Comparison of ENCODE assay signal across 20 mouse cellular contexts in genomic region chr14:23959061-23959460, GRCm38 (mm10). TPM values are rescaled to one million over a fixed set of nuclear protein-coding genes. Genes with fewer than 3 reads are reported as not detected.
DNase-seq lines count a peak whose midpoint lies in the region; ATAC-seq and TF ChIP-seq lines count a peak whose summit lies in the region.
"Had no signal": no experiment of that assay in that cellular context is flagged by ENCODE, and none has a peak within 500 bp of the region (broad histone marks: within the 10 kb centered on the region; RNA-seq: fewer than 3 reads in every experiment).

No protein-coding gene starts in this region.

- no peak overlapping the region for H3K4me2 ChIP-seq in lung, postnatal 0 days (replicated peaks; ENCODE audit: low read depth, low read length)
- H3K4me2 ChIP-seq: hindbrain, embryonic 13.5 days had no signal

- H3K9ac ChIP-seq in lung, postnatal 0 days (replicated peaks; ENCODE audit: low read depth), result no peak overlapping the region
- H3K9ac ChIP-seq: hindbrain, embryonic 13.5 days had no signal

- DNase-seq in heart, adult 18-20 months, result peak; percentile 9 to 23
- no peak for DNase-seq in heart, embryonic 10.5 days (ENCODE audit: low spot score)
- peak; percentile 3 for DNase-seq in adipocyte (ENCODE audit: low spot score)
- peak; percentile 73 to 75 for DNase-seq in adrenal gland, postnatal 36 days
- peak; percentile 93 for DNase-seq in lung, postnatal 0 days (ENCODE audit: low spot score)
- DNase-seq in embryo, embryonic 9.5 days (ENCODE audit: extremely low spot score), result no peak
- no peak for DNase-seq in cerebellum, adult 2 months
- DNase-seq in natural killer cell, adult 2 months (ENCODE audit: low spot score in 2 of 2), result no peak
- DNase-seq: cerebellum, postnatal 36 days; heart, postnatal 10 days; kidney, postnatal 4 days; midbrain, embryonic 14.5 days; right cerebral cortex, postnatal 4 days; thymus, adult 18-20 months had no signal

- ATAC-seq in lung, postnatal 0 days, result peak; percentile 97
- ATAC-seq: intestine, embryonic 16.5 days had no signal

- H3K4me3 ChIP-seq in heart, embryonic 10.5 days, result no peak overlapping the region
- H3K4me3 ChIP-seq in lung, postnatal 0 days (ENCODE audit: low read depth, low read length), result no peak overlapping the region
- H3K4me3 ChIP-seq in cerebellum, adult 2 months (replicated peaks; ENCODE audit: insufficient read depth, low read depth, low read length), result no peak overlapping the region
- H3K4me3 ChIP-seq: forebrain, embryonic 10.5 days; heart, adult 2 months; hindbrain, embryonic 13.5 days had no signal

- no peak for TF ChIP-seq CTCF in lung, postnatal 0 days (IDR thresholded peaks at IDR 0.05)
- no peak for TF ChIP-seq CTCF in cerebellum, adult 2 months (IDR thresholded peaks at IDR 0.05; ENCODE audit: borderline replicate concordance, insufficient read depth, low read depth, low read length)

- no peak for TF ChIP-seq POLR2A in cerebellum, adult 2 months (IDR thresholded peaks at IDR 0.05; ENCODE audit: borderline replicate concordance, insufficient read depth, low read length)

- no peaks in the 10 kb centered on the region for H3K27me3 ChIP-seq in heart, embryonic 10.5 days (ENCODE audit: insufficient read depth, poor library complexity, severe bottlenecking)
- H3K27me3 ChIP-seq in lung, postnatal 0 days (replicated peaks; ENCODE audit: insufficient read depth, low read length), result no peaks in the 10 kb centered on the region
- H3K27me3 ChIP-seq in cerebellum, adult 2 months (ENCODE audit: control insufficient read depth, insufficient read depth, low read length), result no peaks in the 10 kb centered on the region
- H3K27me3 ChIP-seq: hindbrain, embryonic 13.5 days had no signal

- TF ChIP-seq EP300 in lung, postnatal 0 days (IDR thresholded peaks at IDR 0.05), result peak; percentile 84

- WGBS in heart, embryonic 10.5 days, result 87% methylated on average over 11 of the region's 11 CpGs
- 31% methylated on average over 11 of the region's 11 CpGs for WGBS in lung, postnatal 0 days
- 80% methylated on average over 11 of the region's 11 CpGs for WGBS in cerebellum, adult 2 months

- no peak overlapping the region for H3K27ac ChIP-seq in heart, embryonic 10.5 days
- H3K27ac ChIP-seq in lung, postnatal 0 days (ENCODE audit: low read length), result no peak overlapping the region
- H3K27ac ChIP-seq in cerebellum, adult 2 months (ENCODE audit: insufficient read depth, low read length), result no peak overlapping the region
- H3K27ac ChIP-seq: forebrain, embryonic 10.5 days; heart, adult 2 months; hindbrain, embryonic 13.5 days; macrophage had no signal

- no peaks in the 10 kb centered on the region for H3K4me1 ChIP-seq in heart, embryonic 10.5 days
- no peaks in the 10 kb centered on the region for H3K4me1 ChIP-seq in lung, postnatal 0 days (ENCODE audit: insufficient read depth, low read depth, low read length)
- H3K4me1 ChIP-seq in cerebellum, adult 2 months (ENCODE audit: control insufficient read depth, insufficient read depth, low read length), result no peaks in the 10 kb centered on the region
- H3K4me1 ChIP-seq: forebrain, embryonic 10.5 days; hindbrain, embryonic 13.5 days had no signal

- no peaks in the 10 kb centered on the region for H3K36me3 ChIP-seq in heart, embryonic 10.5 days
- H3K36me3 ChIP-seq in lung, postnatal 0 days (ENCODE audit: insufficient read depth, low read length), result no peaks in the 10 kb centered on the region
- H3K36me3 ChIP-seq: forebrain, embryonic 10.5 days; hindbrain, embryonic 13.5 days had no signal

- no peaks in the 10 kb centered on the region for H3K9me3 ChIP-seq in heart, embryonic 10.5 days
- no peaks in the 10 kb centered on the region for H3K9me3 ChIP-seq in lung, postnatal 0 days (ENCODE audit: low read length)
- H3K9me3 ChIP-seq: forebrain, embryonic 10.5 days; hindbrain, embryonic 13.5 days had no signal

RNA-seq across cellular contexts. Expression of gene Kcnma1, which starts 55.2 kb away (rescaled TPM):
- total RNA-seq in heart, adult 18-20 months (2021), result under 1 TPM; 0.69 to 0.79 TPM
- 0.05 and 0.16 TPM in 2 replicates for polyA plus RNA-seq in heart, embryonic 10.5 days (2016; fragmentation: Nextera tagmentation; extraction: Ambion mirVana)
- 10 to 100 TPM; 46.0 to 72.9 TPM for total RNA-seq in adrenal gland, postnatal 36 days (2021)
- 0.62 and 0.73 TPM in 2 replicates for polyA plus RNA-seq in lung, postnatal 0 days (2015; fragmentation: Nextera tagmentation; extraction: Ambion mirVana)
- polyA plus RNA-seq in cerebellum, adult 2 months (2012; rRNA removed), result 40.4 and 45.6 TPM in 2 replicates
- polyA plus RNA-seq: C2C12, macrophage had no signal

Comparison
In these comparisons a context has a peak if more than half of its experiments do, and no peak if none do; other contexts are left out.
1. DNase-seq: peak in heart, adult 18-20 months (2 of 2), adipocyte (single experiment), adrenal gland, postnatal 36 days (2 of 2) and lung, postnatal 0 days (single experiment); none in heart, embryonic 10.5 days (single experiment), embryo, embryonic 9.5 days (single experiment), cerebellum, adult 2 months (0 of 2) and natural killer cell, adult 2 months (0 of 2).
2. RNA of gene Kcnma1, which starts 55.2 kb away (polyA plus RNA-seq): 40.4 to 45.6 TPM in cerebellum, adult 2 months; 0.62 to 0.73 TPM in lung, postnatal 0 days and 0.05 to 0.16 TPM in heart, embryonic 10.5 days; every median in the first group is over 10 times any median in the second.